Mouse (Mus musculus) lung, postnatal 36 days (tissue): ENCODE results near the gene Atg4c.

ENCODE experiments used
- DNase-seq: peaks from one replicate; pipeline ENCODE4 v3.0.0; 2022; ENCODE audit warnings: mixed read lengths

The Atg4c gene

DNA sequence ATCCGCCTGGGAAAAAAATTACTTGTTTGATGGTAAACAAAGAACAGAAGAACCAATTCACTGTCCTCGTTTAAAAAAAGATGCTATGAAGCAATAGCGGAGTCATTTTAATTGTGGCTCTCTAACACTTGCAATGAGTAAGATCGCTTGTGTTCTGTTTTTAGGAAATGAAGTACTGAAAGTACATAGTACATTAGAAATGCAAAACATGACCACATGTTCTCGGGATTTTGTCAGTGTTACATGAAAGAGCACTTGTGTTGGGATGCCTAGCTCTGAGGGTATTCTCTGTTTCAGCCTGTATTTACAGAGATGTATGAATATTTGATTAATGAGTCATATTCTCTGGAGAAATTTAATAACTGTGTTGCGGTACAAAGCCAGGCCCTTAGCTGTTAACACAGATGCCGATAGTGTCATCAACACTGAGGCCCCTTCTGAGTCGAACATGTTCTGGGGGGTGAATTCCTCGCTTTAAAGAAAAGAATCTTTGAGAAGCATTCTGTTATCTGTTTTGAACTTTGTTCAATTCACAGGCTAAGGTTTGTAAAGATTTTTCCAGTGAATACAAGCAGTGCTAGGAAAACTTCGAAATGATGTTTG is 73.2 kb downstream of the Atg4c start:
- no peak for DNase-seq

DNA sequence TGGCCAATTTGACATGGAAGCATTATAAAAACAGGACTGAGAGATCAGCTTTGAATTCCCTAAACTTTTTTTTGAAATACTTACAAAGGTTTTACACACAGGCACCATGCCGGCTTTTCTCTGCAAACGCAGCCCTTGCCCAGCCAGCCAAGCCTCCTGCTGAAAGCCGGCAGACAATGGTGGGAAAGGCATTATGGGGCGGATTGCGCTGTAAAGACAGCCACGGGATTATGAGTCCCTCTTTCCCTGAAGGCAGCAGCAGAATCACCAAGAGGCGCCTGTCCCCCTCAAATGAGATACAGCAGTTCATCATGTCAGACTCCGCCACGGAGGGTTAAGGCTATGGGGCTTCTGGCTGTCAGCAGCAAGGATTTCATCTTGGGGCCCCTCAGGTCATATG is 79.1 kb downstream of the Atg4c start:
- DNase-seq, result no peak

DNA sequence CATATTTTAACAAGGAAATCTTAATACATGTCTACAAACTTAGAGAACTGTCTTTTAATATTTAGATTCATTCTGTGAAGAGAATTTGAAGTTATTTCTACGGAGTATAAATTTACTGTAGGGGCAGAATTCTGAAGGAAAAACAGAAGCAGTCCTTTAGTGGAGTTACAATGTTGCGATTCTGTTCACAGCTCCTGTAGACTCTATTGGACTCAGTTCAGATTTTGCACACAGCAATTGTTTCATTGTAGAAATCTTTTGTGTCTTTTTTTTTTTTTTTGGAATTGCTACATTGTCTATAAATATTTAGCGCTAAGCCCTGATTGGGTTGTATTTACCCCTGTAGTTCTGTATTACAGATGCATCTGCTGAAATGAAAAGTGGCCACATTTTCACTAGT is 79.7 kb downstream of the Atg4c start:
- no peak for DNase-seq

DNA sequence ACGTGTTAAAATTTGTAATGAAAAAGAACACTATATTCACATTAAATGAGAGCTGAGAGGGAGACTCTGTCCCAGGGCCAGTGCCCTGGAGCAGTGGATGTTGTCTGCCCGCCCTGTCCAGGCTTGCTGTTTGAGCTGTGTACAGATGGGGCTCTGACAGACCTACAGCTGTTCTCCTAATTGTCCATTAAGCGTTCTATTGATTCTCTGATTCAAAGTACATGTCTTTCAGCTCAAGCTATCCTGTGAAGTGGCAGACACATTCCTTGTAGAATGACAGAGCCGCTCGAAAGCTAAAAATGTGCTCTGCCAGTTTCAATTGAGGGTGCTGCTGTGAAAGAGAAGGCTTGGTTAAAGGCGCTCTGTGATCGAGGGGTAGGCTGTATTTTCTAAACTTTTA is 80.2 kb downstream of the Atg4c start:
- no peak for DNase-seq

DNA sequence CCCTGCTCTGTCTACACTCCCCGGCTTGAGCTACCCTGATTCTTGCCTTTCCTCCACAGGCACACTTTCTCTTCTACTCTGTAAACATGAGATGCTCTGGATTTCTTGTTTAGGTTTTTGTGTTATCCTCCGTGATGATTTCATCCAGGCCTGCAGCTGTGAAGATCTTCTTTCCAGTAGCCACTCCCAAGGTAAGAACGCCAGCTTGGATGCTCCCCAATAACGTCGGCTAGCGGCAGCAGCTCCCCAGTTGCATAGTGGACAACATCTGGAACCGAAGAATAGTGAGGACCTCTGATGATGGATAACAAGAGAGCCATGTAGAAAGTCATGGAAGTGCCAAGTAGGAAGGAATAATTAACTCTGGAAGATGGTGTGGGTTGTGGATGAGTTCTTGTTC is 85.1 kb downstream of the Atg4c start:
- DNase-seq, result no peak

DNA sequence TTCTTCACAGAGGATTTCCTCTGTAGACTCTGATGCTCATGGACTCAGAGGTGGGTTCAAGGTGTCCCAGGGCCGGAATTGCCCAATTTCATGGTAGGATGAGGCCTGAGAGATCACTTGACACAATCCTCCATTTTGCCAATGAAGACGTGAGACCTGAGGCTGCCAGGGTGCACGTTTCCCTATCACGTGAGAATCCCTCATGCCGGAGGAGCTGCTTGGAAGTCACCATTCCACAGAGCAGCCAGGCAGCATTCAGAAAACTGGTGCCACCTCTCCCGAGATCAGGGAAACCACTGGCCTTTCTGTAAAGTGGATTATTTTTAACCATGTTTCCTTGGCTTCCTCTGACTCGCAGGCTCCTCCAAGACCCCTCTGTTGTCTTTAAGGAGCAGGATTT is 88.0 kb downstream of the Atg4c start:
- DNase-seq, result no peak

DNA sequence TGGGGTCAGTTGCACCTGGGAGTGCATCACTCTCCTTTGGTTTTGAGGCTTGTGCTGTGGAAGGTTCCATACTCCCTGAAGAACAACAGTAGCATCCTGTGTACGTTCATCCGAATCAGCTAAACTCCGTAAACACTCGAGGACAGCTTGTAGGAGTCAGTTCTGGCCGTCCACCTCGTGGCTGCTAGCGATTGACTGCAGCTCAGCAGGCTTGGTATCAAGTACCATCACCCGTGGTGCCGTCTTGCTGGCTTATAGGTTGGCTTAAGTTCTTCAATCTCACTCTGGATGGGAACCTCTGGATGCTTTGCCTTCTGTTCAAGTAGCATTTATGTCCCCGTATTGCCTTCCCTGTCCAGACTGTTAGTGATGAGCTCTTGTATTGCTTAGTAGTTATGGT is 95.6 kb downstream of the Atg4c start:
- no peak for DNase-seq

DNA sequence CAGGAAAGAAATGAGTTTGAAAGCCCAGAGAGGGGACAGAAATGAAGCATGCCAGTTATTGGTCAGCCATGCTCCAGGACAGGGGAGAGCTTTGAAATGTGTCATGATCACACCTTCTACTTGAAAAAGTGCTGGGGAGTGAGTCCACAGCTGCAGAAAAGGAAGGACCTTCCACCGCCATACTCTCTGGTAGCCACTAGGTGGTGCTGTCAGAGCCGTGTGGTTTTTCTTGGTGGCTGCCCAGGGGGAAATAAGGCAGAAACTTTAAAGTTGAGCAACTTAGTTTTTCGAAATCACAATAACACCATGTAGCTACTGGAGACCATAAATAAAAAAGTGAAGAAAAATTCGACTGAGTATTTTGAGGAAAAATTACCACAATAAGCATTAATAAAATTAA is 104.9 kb downstream of the Atg4c start:
- DNase-seq, result peak; percentile 49

DNA sequence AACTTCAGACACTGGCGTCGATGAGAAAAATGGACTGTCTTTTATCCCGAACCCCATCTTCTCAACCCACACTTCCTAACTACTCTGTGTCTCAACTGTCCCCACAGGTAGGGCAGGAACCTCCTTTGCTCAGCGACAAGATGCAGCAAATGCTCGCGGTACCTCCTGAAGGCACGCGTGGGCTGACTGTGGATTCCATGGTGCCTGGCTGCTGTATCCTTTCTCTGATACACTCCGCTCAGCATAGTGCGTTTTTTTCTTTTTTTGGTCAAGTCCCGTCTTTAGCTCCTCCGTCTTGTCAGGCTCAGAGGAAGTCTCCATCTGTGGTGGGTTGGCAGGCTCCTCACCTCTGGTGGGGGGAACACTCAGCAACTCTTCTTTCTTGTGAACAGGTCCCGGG is 111.1 kb downstream of the Atg4c start:
- DNase-seq, result no peak
